Mouse (Mus musculus) CD4-positive, CD25-positive, alpha-beta regulatory T cell (primary cell): Measurements from ENCODE around the gene Hsd3b7. TPM values are rescaled to one million over a fixed set of nuclear protein-coding genes. Genes with fewer than 3 reads are reported as not detected.

Experiments
- polyA plus RNA-seq: library from polyadenylated mRNA; unstranded; fragments of 100-300 nt; shearing (Covaris generic); gene quantifications from one replicate; pipeline ENCODE4 v1.2.1, GENCODE M21; 2017

The Hsd3b7 gene
- polyA plus RNA-seq = 2.4 TPM

GRCm38 (mm10) chr7:127800435-127801009 lies at the start of gene Hsd3b7:
Gene Hsd3b7, plus strand, starts transcription at chr7:127800604.

DNA sequence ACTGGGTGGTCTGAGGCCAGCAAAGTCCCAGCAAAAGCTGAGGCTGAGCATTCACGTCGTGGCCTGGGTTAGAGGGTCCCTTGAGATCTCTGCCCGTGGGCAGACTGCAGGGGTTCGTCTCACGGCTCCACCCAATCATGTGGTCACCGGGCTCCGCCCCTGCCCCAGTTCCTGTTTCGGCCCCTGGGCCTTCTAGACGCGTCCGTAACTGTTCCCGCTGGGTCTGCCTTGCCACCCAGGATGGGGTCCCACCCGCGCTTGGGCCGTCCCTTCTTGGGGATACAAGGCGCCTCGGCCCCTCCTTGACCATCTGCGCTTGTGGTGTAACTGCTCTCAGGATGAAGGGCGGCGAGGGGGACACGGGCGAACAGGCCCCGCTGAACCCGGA lies 30.8 kb upstream of the Hsd3b7 start, which contains the start of gene Orai3:
Gene Orai3, plus strand, starts transcription at position 165 of the 388 bp plus-strand sequence.

DNA sequence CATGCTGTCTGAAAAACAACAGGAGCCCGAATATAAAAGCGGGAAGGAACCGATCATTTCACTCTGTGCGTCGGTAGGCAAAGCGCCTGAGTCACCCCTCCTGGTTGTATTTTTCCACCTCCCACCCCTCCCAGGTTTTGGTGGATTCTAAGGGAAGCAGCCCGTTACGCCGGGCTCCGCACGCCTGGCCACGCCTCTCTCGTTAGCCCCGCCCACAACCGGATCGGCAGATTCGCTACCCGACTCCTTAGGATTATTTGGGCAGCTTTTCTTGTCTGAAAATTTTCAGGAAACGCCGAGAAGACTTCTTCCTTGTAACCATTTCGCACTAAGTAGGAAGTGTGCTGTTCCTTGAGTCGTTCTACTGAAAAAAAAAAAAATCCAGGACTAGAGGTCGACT lies 24.0 kb upstream of the Hsd3b7 start, which contains the start of gene Setd1a:
Gene Setd1a, plus strand, starts transcription at position 245 of the 400 bp plus-strand sequence.

DNA sequence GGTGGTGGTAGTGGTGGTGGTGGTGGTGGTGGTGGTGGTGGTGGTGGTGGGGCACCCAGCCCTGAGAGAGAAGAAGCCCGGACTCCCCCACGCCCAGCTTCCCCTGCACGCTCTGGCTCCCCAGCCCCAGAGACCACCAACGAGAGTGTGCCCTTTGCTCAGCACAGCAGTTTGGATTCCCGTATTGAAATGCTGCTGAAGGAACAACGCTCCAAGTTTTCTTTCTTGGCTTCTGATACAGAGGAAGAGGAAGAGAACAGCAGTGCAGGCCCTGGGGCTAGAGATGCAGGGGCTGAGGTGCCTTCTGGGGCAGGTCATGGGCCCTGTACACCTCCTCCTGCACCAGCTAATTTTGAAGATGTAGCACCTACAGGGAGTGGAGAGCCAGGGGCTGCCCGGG lies 15.1 kb upstream of the Hsd3b7 start, which contains the start of gene Gm49388:
Gene Gm49388, plus strand, starts transcription at position 301 of the 400 bp plus-strand sequence.

DNA sequence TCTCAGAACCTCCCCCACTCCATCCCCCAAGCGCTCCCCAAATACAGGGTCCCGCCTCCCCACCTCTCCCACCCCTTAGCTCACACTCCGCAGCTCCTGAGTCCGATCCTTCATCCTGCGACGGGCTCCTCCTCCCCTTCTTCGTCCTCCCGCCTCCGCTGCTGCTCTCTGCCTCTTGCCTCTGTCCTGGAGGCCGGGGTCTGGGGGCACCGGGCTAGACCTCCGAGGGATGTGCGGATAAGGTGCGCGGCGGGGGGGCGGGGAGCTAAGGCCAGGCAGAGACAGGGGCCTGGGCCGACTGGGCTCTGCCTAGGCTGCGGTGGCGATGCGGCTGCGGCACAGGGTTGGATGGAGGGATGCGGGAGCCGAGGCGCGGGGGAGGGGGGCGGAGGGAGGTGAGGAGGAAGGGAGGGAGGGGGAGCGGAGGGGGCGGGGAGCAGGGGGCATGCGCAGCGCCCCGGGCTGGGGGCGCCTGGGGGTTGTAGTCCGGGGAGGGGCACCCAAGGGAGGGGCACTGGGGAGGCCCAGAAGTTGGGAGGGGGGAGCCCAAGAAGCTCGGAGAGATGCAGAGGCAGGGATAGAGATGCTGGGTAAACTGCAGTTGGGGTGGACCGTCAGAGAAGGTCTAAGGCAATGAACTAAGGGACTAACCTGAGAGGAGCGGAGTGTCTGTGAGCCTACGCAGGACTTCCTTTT lies 23.9 kb downstream of the Hsd3b7 start, which contains the start of the genes Stx4a and Stx1b:
Gene Stx4a, plus strand, starts transcription at position 119 of the 696 bp plus-strand sequence.
Gene Stx1b, minus strand, starts transcription at position 374 of the 696 bp plus-strand sequence.

Other genes with a start within 250 kb of the Hsd3b7 start
- gene Tmem265, start 239.2 kb upstream of the Hsd3b7 start, polyA plus RNA-seq = 15.0 TPM
- 114 TPM for gene Phkg2, start 227.3 kb upstream of the Hsd3b7 start, polyA plus RNA-seq
- 0.42 TPM for gene Ccdc189, start 212.0 kb upstream of the Hsd3b7 start, polyA plus RNA-seq
- gene Rnf40, start 211.8 kb upstream of the Hsd3b7 start, polyA plus RNA-seq = 129 TPM
- gene Zfp629, start 184.8 kb upstream of the Hsd3b7 start, polyA plus RNA-seq = 1.0 TPM
- 74.6 TPM for gene Bcl7c, start 91.7 kb upstream of the Hsd3b7 start, polyA plus RNA-seq
- not detected for gene Ctf1, start 87.9 kb upstream of the Hsd3b7 start, polyA plus RNA-seq
- gene Ctf2, start 68.4 kb upstream of the Hsd3b7 start, polyA plus RNA-seq = not detected
- 1.3 TPM for gene Fbxl19, start 56.1 kb upstream of the Hsd3b7 start, polyA plus RNA-seq
- gene Orai3, start 30.8 kb upstream of the Hsd3b7 start, polyA plus RNA-seq = 24.1 TPM
- 3.5 TPM for gene Setd1a, start 23.9 kb upstream of the Hsd3b7 start, polyA plus RNA-seq
- not detected for gene Gm49388, start 15.0 kb upstream of the Hsd3b7 start, polyA plus RNA-seq
- 150 TPM for gene Stx4a, start 23.7 kb downstream of the Hsd3b7 start, polyA plus RNA-seq
- gene Stx1b, start 23.9 kb downstream of the Hsd3b7 start, polyA plus RNA-seq = not detected
- gene Zfp646, start 75.6 kb downstream of the Hsd3b7 start, polyA plus RNA-seq = 43.1 TPM
- gene Zfp668, start 76.2 kb downstream of the Hsd3b7 start, polyA plus RNA-seq = 21.8 TPM
- gene Prss53, start 90.4 kb downstream of the Hsd3b7 start, polyA plus RNA-seq = 0.48 TPM
- not detected for gene Gm21974, start 94.8 kb downstream of the Hsd3b7 start, polyA plus RNA-seq
- 34.1 TPM for gene Vkorc1, start 95.0 kb downstream of the Hsd3b7 start, polyA plus RNA-seq
- gene Bckdk, start 103.5 kb downstream of the Hsd3b7 start, polyA plus RNA-seq = 68.1 TPM
- gene Kat8, start 111.9 kb downstream of the Hsd3b7 start, polyA plus RNA-seq = 46.5 TPM
- 0.11 TPM for gene Prss8, start 129.5 kb downstream of the Hsd3b7 start, polyA plus RNA-seq
- gene Prss36, start 146.1 kb downstream of the Hsd3b7 start, polyA plus RNA-seq = 4.2 TPM
- 152 TPM for gene Fus, start 166.9 kb downstream of the Hsd3b7 start, polyA plus RNA-seq
- gene Pycard, start 193.3 kb downstream of the Hsd3b7 start, polyA plus RNA-seq = 292 TPM
- gene Trim72, start 203.3 kb downstream of the Hsd3b7 start, polyA plus RNA-seq = not detected